Mouse (Mus musculus) MEL (cell line): ENCODE data around the gene Zdhhc14. TPM values are rescaled to one million over a fixed set of nuclear protein-coding genes. Genes with fewer than 3 reads are reported as not detected.

Source experiments
- DNase-seq: peaks from one replicate; pipeline ENCODE4 v3.0.0; 2011; ENCODE audit warnings: low read depth, low spot score
- H3K27ac ChIP-seq: 2 replicates; pipeline ENCODE4 v1.5.1; 2012; ENCODE audit warnings: low read depth, mild to moderate bottlenecking, control low read depth, low read length, moderate library complexity; ENCODE audit not compliant: control insufficient read depth
- H3K27me3 ChIP-seq, 2 experiments: fragments of 150-350 bp in 1 of 2; sonication (generic) in 1 of 2; 2 replicates each; pipeline ENCODE4 v1.6.1; 2012; ENCODE audit warnings: low read length in 2 of 2, mild to moderate bottlenecking in 2 of 2, improper control_type of control experiment in 1 of 2, moderate library complexity in 1 of 2; ENCODE audit not compliant: insufficient read depth in 2 of 2, control insufficient read depth in 1 of 2
- H3K36me3 ChIP-seq, 2 experiments: 2 replicates each; pipeline ENCODE4 v1.6.1; 2012 to 2014; ENCODE audit warnings: low read length in 2 of 2, improper control_type of control experiment in 1 of 2, inconsistent platforms in 1 of 2, mild to moderate bottlenecking in 1 of 2; ENCODE audit not compliant: insufficient read depth in 2 of 2, control insufficient read depth in 1 of 2
- H3K4me1 ChIP-seq, 2 experiments: fragments of 150-350 bp in 1 of 2; sonication (generic) in 1 of 2; 2 replicates each; pipeline ENCODE4 v1.6.1; 2012; ENCODE audit warnings: low read length in 2 of 2, improper control_type of control experiment in 1 of 2, mild to moderate bottlenecking in 1 of 2; ENCODE audit not compliant: insufficient read depth in 2 of 2, control insufficient read depth in 1 of 2
- H3K4me3 ChIP-seq, 2 experiments: fragments of 150-350 bp in 1 of 2; sonication (generic) in 1 of 2; 2 replicates each; pipeline ENCODE4 v1.5.1; 2012; ENCODE audit warnings: low read depth in 2 of 2, low read length in 2 of 2, mild to moderate bottlenecking in 2 of 2, moderate library complexity in 2 of 2, control low read depth in 1 of 2, improper control_type of control experiment in 1 of 2; ENCODE audit not compliant: control insufficient read depth in 1 of 2, insufficient read depth in 1 of 2
- H3K79me2 ChIP-seq: 2 replicates; pipeline ENCODE4 v1.6.1; 2012; ENCODE audit warnings: mild to moderate bottlenecking, low read length, moderate library complexity; ENCODE audit not compliant: control insufficient read depth, poor library complexity, insufficient read depth
- H3K9ac ChIP-seq: 2 replicates; pipeline ENCODE4 v1.6.1; 2012; ENCODE audit warnings: low read depth, mild to moderate bottlenecking, control low read depth, low read length, moderate library complexity; ENCODE audit not compliant: control insufficient read depth, poor library complexity, severe bottlenecking
- H3K9me3 ChIP-seq: fragments of 150-350 bp; sonication (generic); replicated peaks from 2 replicates; pipeline ENCODE4 v1.6.1; 2012; ENCODE audit warnings: mild to moderate bottlenecking, low read length, improper control_type of control experiment, moderate library complexity; ENCODE audit not compliant: insufficient read depth
- BHLHE40 ChIP-seq: IDR thresholded peaks from 2 replicates; pipeline ENCODE4 v1.6.1; 2012; ENCODE audit warnings: low read depth, mild to moderate bottlenecking, inconsistent platforms, low read length, improper control_type of control experiment, borderline replicate concordance
- CHD1 ChIP-seq: IDR thresholded peaks from 2 replicates; pipeline ENCODE4 v1.6.1; 2012; ENCODE audit warnings: low read depth, mild to moderate bottlenecking, inconsistent platforms, low read length, improper control_type of control experiment
- CTCF ChIP-seq, 3 experiments: IDR thresholded peaks in 2 of 3; conservative IDR thresholded peaks in 1 of 3; 2 replicates each; pipeline ENCODE4 v1.5.1; 2011 to 2012; ENCODE audit warnings: low read length in 3 of 3, low read depth in 2 of 3, mild to moderate bottlenecking in 2 of 3, improper control_type of control experiment in 1 of 3, inconsistent platforms in 1 of 3, mixed read lengths in 1 of 3, moderate library complexity in 1 of 3; ENCODE audit not compliant: control insufficient read depth in 1 of 3, insufficient read depth in 1 of 3, poor library complexity in 1 of 3, severe bottlenecking in 1 of 3
- E2F4 ChIP-seq: IDR thresholded peaks from 2 replicates; pipeline ENCODE4 v1.6.1; 2011; ENCODE audit warnings: low read depth, low read length, improper control_type of control experiment, borderline replicate concordance
- ELF1 ChIP-seq: IDR thresholded peaks from 2 replicates; pipeline ENCODE4 v1.6.1; 2014; ENCODE audit warnings: low read depth, mild to moderate bottlenecking, inconsistent platforms, low read length, improper control_type of control experiment, moderate library complexity
- EP300 ChIP-seq, 2 experiments: IDR thresholded peaks; 2 replicates each; pipeline ENCODE4 v1.6.1; 2011; ENCODE audit warnings: improper control_type of control experiment in 2 of 2, low read length in 2 of 2, low read depth in 1 of 2, mild to moderate bottlenecking in 1 of 2
- ETS1 ChIP-seq: IDR thresholded peaks from 2 replicates; pipeline ENCODE4 v1.6.1; 2012; ENCODE audit warnings: low read depth, mild to moderate bottlenecking, inconsistent platforms, low read length, improper control_type of control experiment, moderate library complexity
- GABPA ChIP-seq: IDR thresholded peaks from 2 replicates; pipeline ENCODE4 v1.6.1; 2012; ENCODE audit warnings: low read depth, mild to moderate bottlenecking, inconsistent platforms, low read length, improper control_type of control experiment, moderate library complexity
- HCFC1 ChIP-seq: IDR thresholded peaks from 2 replicates; pipeline ENCODE4 v1.6.1; 2012; ENCODE audit warnings: low read depth, mild to moderate bottlenecking, inconsistent platforms, low read length, improper control_type of control experiment, moderate library complexity
- KAT2A ChIP-seq: conservative IDR thresholded peaks from 2 replicates; pipeline ENCODE4 v1.6.1; 2012; ENCODE audit warnings: low read depth, low read length, improper control_type of control experiment, inconsistent platforms
- MAX ChIP-seq: IDR thresholded peaks from 2 replicates; pipeline ENCODE4 v1.6.1; 2011; ENCODE audit warnings: low read length, improper control_type of control experiment
- MAZ ChIP-seq: IDR thresholded peaks from 2 replicates; pipeline ENCODE4 v1.6.1; 2012; ENCODE audit warnings: low read depth, mild to moderate bottlenecking, inconsistent platforms, low read length, improper control_type of control experiment
- MYB ChIP-seq: IDR thresholded peaks from 2 replicates; pipeline ENCODE4 v1.6.1; 2011; ENCODE audit warnings: mild to moderate bottlenecking, low read depth, low read length, improper control_type of control experiment
- MYC ChIP-seq: IDR thresholded peaks from 2 replicates; pipeline ENCODE4 v1.6.1; 2011; ENCODE audit warnings: low read depth, mild to moderate bottlenecking, low read length, improper control_type of control experiment, moderate library complexity
- NELFE ChIP-seq: IDR thresholded peaks from 2 replicates; pipeline ENCODE4 v1.6.1; 2011; ENCODE audit warnings: low read depth, low read length, improper control_type of control experiment
- NRF1 ChIP-seq: IDR thresholded peaks from 2 replicates; pipeline ENCODE4 v1.6.1; 2014; ENCODE audit warnings: low read depth, mild to moderate bottlenecking, inconsistent platforms, low read length, improper control_type of control experiment, moderate library complexity; ENCODE audit not compliant: poor library complexity, insufficient read depth, severe bottlenecking
- POLR2AphosphoS2 ChIP-seq: IDR thresholded peaks from 2 replicates; pipeline ENCODE4 v1.6.1; 2011; ENCODE audit warnings: low read length, improper control_type of control experiment
- POLR2AphosphoS5 ChIP-seq: IDR thresholded peaks from 2 replicates; pipeline ENCODE4 v1.6.1; 2012; ENCODE audit warnings: low read depth, borderline replicate concordance, mild to moderate bottlenecking, inconsistent platforms, low read length, moderate library complexity, mixed read lengths
- RAD21 ChIP-seq: IDR thresholded peaks from 2 replicates; pipeline ENCODE4 v1.6.1; 2011; ENCODE audit warnings: mild to moderate bottlenecking, low read depth, low read length, improper control_type of control experiment
- SIN3A ChIP-seq: IDR thresholded peaks from 2 replicates; pipeline ENCODE4 v1.6.1; 2012; ENCODE audit warnings: low read length, improper control_type of control experiment, inconsistent platforms
- TAL1 ChIP-seq: IDR thresholded peaks from 2 replicates; pipeline ENCODE4 v1.6.1; 2012; ENCODE audit warnings: mild to moderate bottlenecking, inconsistent platforms, low read length, moderate library complexity, mixed read lengths
- UBTF ChIP-seq: IDR thresholded peaks from 2 replicates; pipeline ENCODE4 v1.6.1; 2012; ENCODE audit warnings: low read depth, mild to moderate bottlenecking, inconsistent platforms, low read length, improper control_type of control experiment, moderate library complexity, borderline replicate concordance; ENCODE audit not compliant: insufficient read depth
- USF1 ChIP-seq: IDR thresholded peaks from 2 replicates; pipeline ENCODE4 v1.6.1; 2014; ENCODE audit warnings: low read depth, mild to moderate bottlenecking, inconsistent platforms, low read length, improper control_type of control experiment, moderate library complexity
- USF2 ChIP-seq, 2 experiments: IDR thresholded peaks; 2 replicates each; pipeline ENCODE4 v1.6.1; 2011 to 2012; ENCODE audit warnings: improper control_type of control experiment in 2 of 2, low read length in 2 of 2, borderline replicate concordance in 1 of 2, inconsistent platforms in 1 of 2, low read depth in 1 of 2, mild to moderate bottlenecking in 1 of 2; ENCODE audit not compliant: insufficient read depth in 1 of 2
- polyA plus RNA-seq, 2 experiments: library from polyadenylated mRNA; stranded (reverse) in 1 of 2; unstranded in 1 of 2; fragments of >175 nt in 1 of 2; fragments of >200 nt in 1 of 2; gene quantifications; 2 replicates each; pipeline versions ENCODE4 v1.2.1 to v1.2.4; 2012; ENCODE audit warnings: low replicate concordance in 2 of 2, low read depth in 1 of 2; ENCODE audit not compliant: insufficient read length in 2 of 2, insufficient read depth in 1 of 2, missing spikeins in 1 of 2
- total RNA-seq: library from RNA; depleted of rRNA; stranded (reverse); fragments of 300-350 nt; gene quantifications from 2 replicates; pipeline ENCODE4 v1.2.3, GENCODE M21; 2012

The Zdhhc14 gene
- total and polyA plus RNA-seq, 3 experiments, result 3.4 to 4.9 TPM; not detected in 1

DNA sequence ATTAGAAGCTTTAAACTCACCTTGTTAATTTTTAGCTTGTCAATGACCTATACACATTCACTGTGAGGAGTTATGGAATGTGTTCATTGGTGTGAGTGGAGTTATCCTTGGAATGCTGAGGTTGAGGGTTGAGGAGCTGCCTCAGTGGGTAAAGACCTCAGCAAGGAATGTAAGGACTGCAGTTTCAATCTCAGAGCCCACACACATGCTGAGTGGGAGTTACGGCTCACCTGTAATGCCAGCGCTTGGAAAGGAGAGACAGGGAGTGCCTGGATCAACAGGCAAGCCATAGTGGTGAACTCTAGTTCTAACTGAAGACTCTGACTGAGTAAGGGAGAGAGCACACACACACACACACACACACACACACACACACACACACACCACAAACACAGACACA is 28.4 kb upstream of the Zdhhc14 start:
- Histone ChIP-seq H3K9ac (no peak overlapping the region), H3K27ac (no peak overlapping the region), H3K4me3 (no peak overlapping the region), H3K27me3 (peaks cover 0 to 4% of the 10 kb centered on the region in 2 experiments; a peak in 3 of 4 replicates), H3K4me1 (0 out of 4 replicates have a peak, but pooled peaks cover 0 to 2% of the 10 kb centered on the region in 2 experiments), H3K36me3 (peaks cover 0 to 4% of the 10 kb centered on the region in 2 experiments; a peak in 1 of 4 replicates), H3K79me2 (no peaks in the 10 kb centered on the region), H3K9me3 (no peaks in the 10 kb centered on the region)
- TF ChIP-seq SIN3A (no peak), HCFC1 (no peak), USF2 (IDR thresholded peaks at IDR 0.05; ENCODE audit: borderline replicate concordance in 1 of 2, insufficient read depth in 1 of 2, low read depth in 1 of 2, low read length in 2 of 2) (no peak), NRF1 (no peak), CHD1 (no peak), NELFE (no peak), RAD21 (no peak), EP300 (IDR thresholded peaks at IDR 0.05; ENCODE audit: low read depth in 1 of 2, low read length in 2 of 2) (no peak), MYB (no peak), UBTF (no peak), BHLHE40 (no peak), MAZ (no peak), MYC (no peak), USF1 (no peak), ELF1 (no peak), ETS1 (no peak)
- DNase-seq, result no peak

- H3K79me2 ChIP-seq, result no peaks in the 10 kb centered on the region
- H3K4me3 ChIP-seq, result no peak overlapping the region
- H3K9ac ChIP-seq, result no peak overlapping the region
- H3K27ac ChIP-seq, result no peak overlapping the region
- TF ChIP-seq POLR2AphosphoS2 (no peak), KAT2A (no peak), UBTF (no peak), MAX (no peak), BHLHE40 (no peak), E2F4 (no peak), POLR2AphosphoS5 (no peak), ETS1 (no peak), CTCF (IDR thresholded peaks at IDR 0.05 in 2 of 3, conservative IDR thresholded peaks at IDR 0.05 in 1 of 3; ENCODE audit: control insufficient read depth in 1 of 3, insufficient read depth in 1 of 3, low read depth in 2 of 3, low read length in 3 of 3, poor library complexity in 1 of 3, severe bottlenecking in 1 of 3) (no peak), GABPA (no peak), ELF1 (no peak), TAL1 (no peak)
- DNase-seq, result no peak
- peaks cover 0 to 2% of the 10 kb centered on the region in 2 experiments; a peak in 1 of 4 replicates for H3K36me3 ChIP-seq
- H3K4me1 ChIP-seq, result 0 out of 4 replicates have a peak, but pooled peaks cover 0 to 2% of the 10 kb centered on the region in 2 experiments
- no peaks in the 10 kb centered on the region for H3K9me3 ChIP-seq
- peaks cover 0 to 1% of the 10 kb centered on the region in 2 experiments; a peak in 1 of 4 replicates for H3K27me3 ChIP-seq
Measured at GRCm38 (mm10) chr17:5466736-5467135, 25.6 kb upstream of the Zdhhc14 start.
